Mouse (Mus musculus) intestine, embryonic 14.5 days (tissue): Measurements from ENCODE around the gene Cd24a. TPM values are rescaled to one million over a fixed set of nuclear protein-coding genes. Genes with fewer than 3 reads are reported as not detected.

Experiments used
- ATAC-seq: fragments of 200-750 bp; cut with Nextera tagmentation; replicated peaks from 2 replicates; pipeline ENCODE4 v1.8.0; 2017; ENCODE audit warnings: low read depth, moderate number of reproducible peaks, moderate TSS enrichment, moderate library complexity; ENCODE audit not compliant: low FRiP score, low TSS enrichment
- DNase-seq: peaks from one replicate; pipeline ENCODE4 v3.0.0-alpha.2; 2018; ENCODE audit warnings: low spot score
- H3K27ac ChIP-seq: fragments of 300-500 bp; sonication (generic); 2 replicates; pipeline ENCODE4 v1.5.1; 2014; ENCODE audit warnings: low read depth, mild to moderate bottlenecking, control low read depth
- H3K27me3 ChIP-seq: fragments of 300-500 bp; sonication (generic); replicated peaks from 2 replicates; pipeline ENCODE4 v1.6.1; 2014; ENCODE audit warnings: low read length, control low read depth; ENCODE audit not compliant: control insufficient read depth, insufficient read depth
- H3K36me3 ChIP-seq: fragments of 300-500 bp; sonication (generic); 2 replicates; pipeline ENCODE4 v1.6.1; 2014; ENCODE audit warnings: low read length, control low read depth; ENCODE audit not compliant: control insufficient read depth, insufficient read depth
- H3K4me1 ChIP-seq: fragments of 300-500 bp; sonication (generic); replicated peaks from 2 replicates; pipeline ENCODE4 v1.6.1; 2014; ENCODE audit warnings: low read length, control low read depth, mixed read lengths; ENCODE audit not compliant: control insufficient read depth, insufficient read depth
- H3K4me2 ChIP-seq: fragments of 300-500 bp; sonication (generic); 2 replicates; pipeline ENCODE4 v1.6.1; 2014; ENCODE audit warnings: low read length
- H3K4me3 ChIP-seq: fragments of 300-500 bp; sonication (generic); 2 replicates; pipeline ENCODE4 v1.5.1; 2014; ENCODE audit warnings: low read depth, low read length, control low read depth, mixed read lengths
- H3K9ac ChIP-seq: fragments of 300-500 bp; sonication (generic); 2 replicates; pipeline ENCODE4 v1.6.1; 2014; ENCODE audit warnings: mild to moderate bottlenecking, low read length
- H3K9me3 ChIP-seq: fragments of 300-500 bp; sonication (generic); 2 replicates; pipeline ENCODE4 v1.6.1; 2016; ENCODE audit warnings: low read length, control low read depth; ENCODE audit not compliant: control insufficient read depth
- WGBS: fragments of 180-500 bp; shearing (Covaris S2); extraction: QIAGEN DNeasy Blood & Tissue Kit; methylation state at CpG from one replicate; pipeline ENCODE4 v1.1.7; 2014; 5-methylcytosine and 5-hydroxymethylcytosine counted together
- polyA plus RNA-seq: library from polyadenylated mRNA; unstranded; fragments of >200 nt; fragmentation: Nextera tagmentation; extraction: Ambion mirVana; gene quantifications from 2 replicates; pipeline ENCODE4 v1.2.1, GENCODE M21; 2014

The Cd24a gene
- 254 and 287 TPM in 2 replicates for polyA plus RNA-seq

- 0 out of 2 replicates have a peak, but pooled peaks cover 6% of the 10 kb centered on the region for H3K4me1 ChIP-seq
- ATAC-seq, result no peak
- H3K36me3 ChIP-seq, result peaks cover 10% of the 10 kb centered on the region
- no peaks in the 10 kb centered on the region for H3K27me3 ChIP-seq
- H3K27ac ChIP-seq, result peak within 1 kb of the TSS; percentile 95
- H3K9ac ChIP-seq, result peak within 1 kb of the TSS; percentile 87
- 0% methylated on average over 6 of the region's 6 CpGs for WGBS
- DNase-seq, result no peak
- no peaks in the 10 kb centered on the region for H3K9me3 ChIP-seq
- H3K4me3 ChIP-seq, result peak within 1 kb of the TSS; percentile 57
- peak within 1 kb of the TSS; percentile 75 for H3K4me2 ChIP-seq
Observed at GRCm38 (mm10) chr10:43577997-43578331, at the start of gene Cd24a. TSS of gene Cd24a (plus strand) at chr10:43578284.

- Histone ChIP-seq H3K9ac (no peak overlapping the region), H3K36me3 (peaks cover 51% of the 10 kb centered on the region), H3K9me3 (no peaks in the 10 kb centered on the region), H3K4me1 (peaks cover 1% of the 10 kb centered on the region), H3K4me2 (no peak overlapping the region), H3K4me3 (no peak overlapping the region), H3K27me3 (no peaks in the 10 kb centered on the region), H3K27ac (no peak overlapping the region)
- 69% methylated on average over 1 of the region's 1 CpGs for WGBS
- ATAC-seq, result no peak
- DNase-seq, result no peak
Observed at GRCm38 (mm10) chr10:43534382-43534781, 43.7 kb upstream of the Cd24a start.

GRCm38 (mm10) chr10:43537652-43538051 lies 40.4 kb upstream of the Cd24a start:
- H3K36me3 ChIP-seq, result peaks cover 23% of the 10 kb centered on the region
- WGBS, result 91% methylated on average over 7 of the region's 7 CpGs
- DNase-seq, result no peak
- H3K27me3 ChIP-seq, result no peaks in the 10 kb centered on the region
- H3K9me3 ChIP-seq, result no peaks in the 10 kb centered on the region
- H3K27ac ChIP-seq, result no peak overlapping the region
- H3K4me1 ChIP-seq, result peaks cover 9% of the 10 kb centered on the region
- ATAC-seq, result no peak
- no peak overlapping the region for H3K4me2 ChIP-seq
- no peak overlapping the region for H3K9ac ChIP-seq
- no peak overlapping the region for H3K4me3 ChIP-seq

GRCm38 (mm10) chr10:43538831-43539230 lies 39.3 kb upstream of the Cd24a start:
- ATAC-seq, result no peak

GRCm38 (mm10) chr10:43539746-43540310 lies 38.3 kb upstream of the Cd24a start:
- peak overlapping the region; percentile 88 for H3K9ac ChIP-seq
- peak overlapping the region; percentile 24; the same call in 1 of the 2 replicates for H3K27ac ChIP-seq
- no peaks in the 10 kb centered on the region for H3K27me3 ChIP-seq
- ATAC-seq (no peak), DNase-seq (no peak)
- peaks cover 14% of the 10 kb centered on the region; the same call in 1 of the 2 replicates for H3K36me3 ChIP-seq
- H3K4me2 ChIP-seq, result peak overlapping the region; percentile 75
- H3K9me3 ChIP-seq, result no peaks in the 10 kb centered on the region
- WGBS, result 19% methylated on average over 12 of the region's 12 CpGs
- H3K4me1 ChIP-seq, result peaks cover 9% of the 10 kb centered on the region
- peak overlapping the region; percentile 71 for H3K4me3 ChIP-seq

More at GRCm38 (mm10) chr10:43538831-43539230, 39.3 kb upstream of the Cd24a start:
- DNase-seq, result no peak
- Histone ChIP-seq H3K4me1 (peaks cover 9% of the 10 kb centered on the region), H3K9ac (no peak overlapping the region), H3K4me2 (no peak overlapping the region), H3K9me3 (no peaks in the 10 kb centered on the region), H3K27ac (no peak overlapping the region), H3K36me3 (peaks cover 14% of the 10 kb centered on the region; the same call in 1 of the 2 replicates), H3K4me3 (no peak overlapping the region), H3K27me3 (no peaks in the 10 kb centered on the region)
- WGBS, result 90% methylated on average over 5 of the region's 5 CpGs

- Histone ChIP-seq H3K4me3 (peak within 1 kb of the TSS; percentile 71), H3K27ac (peak within 1 kb of the TSS; percentile 24; the same call in 1 of the 2 replicates)
- WGBS, result under 1% methylated on average over 56 of the region's 56 CpGs
Observed at GRCm38 (mm10) chr10:43540442-43541152, 37.5 kb upstream of the Cd24a start, which contains the start of gene 1700021F05Rik. TSS of gene 1700021F05Rik (minus strand) at chr10:43540994.

GRCm38 (mm10) chr10:43541153-43541544 lies 36.9 kb upstream of the Cd24a start:
- Histone ChIP-seq H3K4me3 (peak overlapping the region; percentile 71; the same call in 1 of the 2 replicates), H3K27ac (no peak overlapping the region), H3K36me3 (0 out of 2 replicates have a peak, but pooled peaks cover 4% of the 10 kb centered on the region), H3K9ac (peak overlapping the region; percentile 4; the same call in 1 of the 2 replicates), H3K4me2 (peak overlapping the region; percentile 42), H3K9me3 (no peaks in the 10 kb centered on the region), H3K4me1 (peaks cover 9% of the 10 kb centered on the region), H3K27me3 (no peaks in the 10 kb centered on the region)
- DNase-seq (no peak), ATAC-seq (0 out of 2 replicates have a peak, but pooled peaks have one; percentile 6)
- WGBS, result 42% methylated on average over 8 of the region's 8 CpGs

More at GRCm38 (mm10) chr10:43540442-43541152, 37.5 kb upstream of the Cd24a start, which contains the start of gene 1700021F05Rik:
- Histone ChIP-seq H3K27me3 (no peaks in the 10 kb centered on the region), H3K9ac (peak within 1 kb of the TSS; percentile 88), H3K4me1 (peaks cover 9% of the 10 kb centered on the region), H3K4me2 (peak within 1 kb of the TSS; percentile 75), H3K36me3 (0 out of 2 replicates have a peak, but pooled peaks cover 9% of the 10 kb centered on the region), H3K9me3 (no peaks in the 10 kb centered on the region)
- DNase-seq (peak; percentile 98), ATAC-seq (peak; percentile 99)

GRCm38 (mm10) chr10:43549411-43549810 lies 28.7 kb upstream of the Cd24a start:
- Histone ChIP-seq H3K4me1 (no peaks in the 10 kb centered on the region), H3K27ac (no peak overlapping the region), H3K27me3 (no peaks in the 10 kb centered on the region), H3K36me3 (no peaks in the 10 kb centered on the region), H3K4me2 (no peak overlapping the region), H3K4me3 (no peak overlapping the region), H3K9me3 (no peaks in the 10 kb centered on the region; the same call in 1 of the 2 replicates), H3K9ac (no peak overlapping the region)
- DNase-seq, result no peak
- no peak for ATAC-seq
- WGBS, result 63% methylated on average over 5 of the region's 5 CpGs
